Mouse (Mus musculus) thymus, adult 18-20 months (tissue): ENCODE results near the gene Fam171a1.
"Not testable (repeated sequence)": the region's sequence is repeated elsewhere in the genome, so short reads cannot be mapped to it uniquely, and the experiment has no call there.

Experiments used
- DNase-seq, 2 experiments: peaks; one replicate each; pipeline ENCODE4 v3.0.0; 2022; ENCODE audit warnings: mixed read lengths in 2 of 2

Gene Fam171a1

DNA sequence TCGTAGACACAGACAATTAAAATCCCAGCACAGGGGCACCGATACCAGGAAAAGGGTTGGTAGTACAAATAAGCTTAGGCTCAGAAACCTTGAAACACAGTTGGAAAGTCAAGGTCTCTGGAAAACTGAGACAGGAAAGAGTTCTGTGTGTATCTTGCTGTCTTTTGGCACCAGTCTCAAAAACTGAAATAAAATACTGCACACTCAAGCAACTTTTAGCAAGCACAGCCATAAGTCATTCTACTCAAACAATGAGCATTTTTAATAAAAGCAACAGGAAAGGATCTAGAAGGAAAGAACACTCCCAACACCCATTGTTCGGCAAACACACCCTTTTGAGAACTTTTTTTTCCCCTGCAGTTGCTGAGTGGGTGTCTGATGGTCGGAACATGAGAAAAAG lies at the start of gene Fam171a1:
Fam171a1 (plus strand) TSS at position 359 of the 400 bp plus-strand sequence.
- no peak for DNase-seq

DNA sequence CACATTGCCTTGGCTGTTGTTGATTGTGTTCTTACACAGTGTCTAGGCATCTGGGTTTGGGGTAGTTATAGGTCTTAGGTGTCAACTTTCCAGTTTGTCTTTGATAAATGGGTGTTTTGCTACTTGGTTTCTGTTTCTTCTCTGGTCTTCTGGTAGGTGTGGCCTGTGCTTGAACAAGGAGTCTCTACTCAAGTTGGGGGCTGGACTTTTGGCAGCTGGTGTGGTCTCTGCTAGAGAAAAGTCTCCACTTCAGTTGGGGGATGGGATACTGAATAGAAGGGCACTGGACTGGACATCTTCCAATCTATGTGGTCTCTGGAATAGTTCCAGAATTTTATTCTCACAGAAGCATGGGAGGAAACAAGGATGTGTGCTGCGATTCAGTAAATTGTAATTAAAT lies 44.9 kb upstream of the Fam171a1 start:
- no peak for DNase-seq

DNA sequence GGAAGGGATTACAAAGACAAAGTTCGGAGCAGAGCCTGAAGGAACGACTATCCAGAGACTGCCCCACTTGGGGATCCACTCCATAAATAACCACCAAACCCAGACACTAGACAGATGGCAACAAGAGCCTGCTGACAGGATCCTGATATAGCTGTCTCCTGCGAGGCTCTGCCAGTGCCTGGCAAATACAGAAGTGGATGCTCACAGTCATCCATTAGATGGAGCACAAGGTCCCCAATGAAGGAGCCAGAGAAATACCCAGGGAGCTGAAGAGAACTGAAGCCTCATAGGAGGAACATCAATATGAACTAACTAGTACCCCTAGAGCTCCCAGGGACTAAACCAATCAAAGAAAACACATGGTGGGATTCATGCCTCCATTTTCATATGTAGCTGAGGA lies 25.7 kb upstream of the Fam171a1 start:
- not testable (repeated sequence) for DNase-seq

DNA sequence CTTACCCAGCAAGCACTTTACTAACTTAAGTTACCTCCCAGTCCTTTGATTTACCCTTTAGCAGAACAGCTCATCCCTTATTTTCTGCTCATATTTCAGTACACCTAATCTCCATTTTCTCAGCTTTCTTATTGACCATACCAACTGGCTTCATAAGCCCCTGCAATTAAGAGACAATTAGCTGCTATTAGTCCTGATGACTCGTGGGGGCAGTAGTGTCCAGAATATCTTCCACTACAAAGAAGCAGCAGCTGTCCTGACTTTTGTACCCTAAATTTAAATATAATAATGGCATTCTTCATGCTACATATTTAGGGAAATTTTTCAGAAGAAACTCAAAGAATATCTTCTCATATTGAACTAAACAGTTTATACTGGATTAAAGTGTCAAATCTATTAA lies 24.8 kb upstream of the Fam171a1 start:
- no peak for DNase-seq

DNA sequence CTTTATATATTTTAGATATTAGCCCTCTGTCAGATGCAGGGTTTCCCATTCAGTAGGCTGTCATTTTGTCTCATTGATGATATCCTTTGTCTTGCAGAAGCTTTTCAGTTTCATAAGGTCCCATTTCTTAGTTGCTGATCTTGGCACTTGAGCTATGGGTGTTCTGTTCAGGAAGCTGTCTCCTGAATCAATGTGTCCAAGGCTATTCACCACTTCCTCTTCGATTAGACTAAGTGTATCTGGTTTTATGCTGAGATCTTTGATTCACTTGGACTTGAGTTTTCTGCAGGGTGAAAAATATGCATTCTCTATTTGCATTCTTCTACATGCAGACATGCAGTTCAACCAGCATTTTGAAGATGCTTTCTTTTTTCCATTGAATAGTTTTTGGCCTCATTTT lies 17.9 kb upstream of the Fam171a1 start:
- DNase-seq, result no peak

DNA sequence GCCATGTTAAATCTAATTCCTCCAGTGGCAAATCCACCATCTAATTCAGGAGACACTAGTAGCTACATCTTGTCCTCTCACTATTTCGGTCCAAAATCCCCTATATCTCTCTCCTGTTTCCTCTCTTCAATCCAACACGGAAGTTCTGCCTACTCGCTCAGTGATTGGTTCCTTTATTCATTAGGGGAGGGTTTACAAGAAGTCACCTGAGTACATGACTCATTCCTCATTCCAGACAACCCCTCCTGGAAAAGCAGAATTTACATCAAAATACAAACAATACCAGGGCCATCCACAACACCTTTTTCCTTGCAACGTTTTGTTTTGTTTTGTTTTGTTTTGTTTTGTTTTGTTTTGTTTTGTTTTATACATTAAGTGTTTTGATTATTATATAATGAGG lies 14.1 kb upstream of the Fam171a1 start:
- DNase-seq, result no peak

DNA sequence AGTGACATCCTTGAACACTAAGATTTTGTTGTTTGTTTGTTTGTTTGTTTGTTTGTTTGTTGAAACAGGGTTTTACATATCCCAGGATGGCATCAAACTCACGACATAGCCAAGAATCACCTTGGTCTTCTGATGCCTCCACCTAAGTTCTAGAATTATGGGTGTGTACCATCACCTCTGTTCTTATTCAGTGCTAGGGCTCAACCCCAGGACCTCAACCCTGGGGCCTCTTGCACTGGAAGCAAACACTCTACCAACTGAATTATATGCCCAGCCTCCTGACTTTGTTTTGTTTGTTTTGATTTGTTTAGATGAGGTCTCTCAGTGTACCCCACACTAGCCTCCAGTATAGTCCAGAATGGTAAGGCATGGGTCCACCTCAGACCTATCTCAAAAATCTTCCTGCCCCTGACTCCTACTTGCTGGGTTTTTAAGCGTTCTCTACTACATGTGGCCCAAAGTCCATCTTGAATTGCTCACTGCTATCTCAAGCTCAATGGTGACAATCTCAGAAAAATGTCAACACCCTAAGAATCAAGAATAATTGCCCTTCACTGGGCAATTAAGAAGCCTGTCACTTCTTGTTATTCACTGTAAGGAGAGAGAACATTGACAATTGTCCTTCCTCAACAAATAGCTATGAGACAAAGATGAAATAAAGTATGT lies 12.6 kb upstream of the Fam171a1 start:
- no peak for DNase-seq

DNA sequence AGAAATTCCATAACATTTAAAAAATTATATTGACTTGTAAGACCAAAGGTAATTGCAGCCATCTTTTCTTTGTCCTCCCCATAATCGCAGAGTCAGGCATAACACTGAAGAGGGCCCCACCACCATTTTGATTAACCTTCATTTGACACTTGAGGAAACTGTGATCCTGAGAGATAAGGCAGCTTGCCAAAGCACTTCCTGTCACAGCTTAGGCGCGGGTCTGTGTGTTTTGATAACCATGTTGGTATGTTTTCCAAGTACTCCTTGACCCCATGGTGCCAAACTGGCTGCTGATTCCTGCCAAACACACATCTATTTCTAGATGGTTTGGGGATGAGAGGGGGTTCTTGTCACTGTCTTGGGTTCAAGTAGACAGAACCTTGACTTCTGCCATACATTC lies 11.7 kb upstream of the Fam171a1 start:
- no peak for DNase-seq

DNA sequence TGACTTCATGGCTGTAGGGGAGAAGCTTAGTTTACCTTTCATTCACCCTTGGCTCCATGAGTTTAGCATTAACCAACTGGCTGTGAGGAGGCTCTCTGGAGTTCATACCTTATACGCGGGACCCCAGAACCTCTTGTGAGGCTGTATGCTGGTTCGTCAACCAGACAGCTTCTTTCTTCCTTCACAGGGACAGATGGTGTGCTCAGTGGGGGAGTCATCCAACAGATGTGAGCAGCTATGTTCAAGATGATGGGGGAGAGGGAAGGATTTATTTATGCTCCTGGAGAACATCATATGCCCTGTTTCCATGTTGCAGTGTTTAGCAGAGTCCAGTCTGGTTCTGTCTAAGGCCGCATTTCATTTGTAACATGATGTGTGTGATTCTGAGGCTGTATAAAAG lies 6.6 kb upstream of the Fam171a1 start:
- DNase-seq, result no peak

DNA sequence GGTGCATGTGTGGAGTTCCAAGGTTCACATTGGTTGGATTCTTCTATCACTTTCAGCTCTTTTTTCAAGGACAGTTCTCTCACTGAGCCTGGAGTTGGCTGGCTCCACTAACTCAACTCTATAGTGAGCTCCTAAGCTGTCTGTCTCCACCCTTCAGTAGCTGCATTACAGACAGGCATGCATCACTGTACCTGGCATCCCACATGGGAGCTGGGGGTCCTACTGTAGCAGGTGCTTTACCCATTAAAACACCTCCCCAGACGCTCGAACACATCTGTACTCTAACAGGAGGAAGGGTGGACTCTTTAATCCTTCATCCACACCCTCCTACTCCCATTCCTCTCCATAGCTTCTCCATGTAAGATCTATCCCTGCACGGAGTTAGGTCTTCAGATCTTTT lies 5.6 kb upstream of the Fam171a1 start:
- no peak for DNase-seq

DNA sequence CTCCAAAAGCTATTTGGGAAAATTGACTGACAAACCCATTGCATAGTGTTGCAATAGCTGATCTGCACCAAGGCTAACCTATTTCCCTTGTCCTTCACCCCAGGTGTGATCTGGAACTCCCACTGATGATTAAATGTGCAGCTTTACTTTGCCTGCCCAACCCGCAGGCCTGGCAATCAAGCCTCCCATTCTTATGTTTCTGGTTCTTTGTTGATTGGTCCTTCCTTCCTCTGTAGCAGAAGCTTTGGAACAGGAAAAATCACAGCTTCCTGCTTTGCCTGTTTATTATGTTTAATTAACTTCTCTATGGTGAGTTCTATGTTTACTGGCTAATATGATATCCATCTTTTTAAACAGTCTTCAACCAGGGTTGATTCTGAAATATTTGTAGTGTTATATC lies 5.2 kb upstream of the Fam171a1 start:
- no peak for DNase-seq

DNA sequence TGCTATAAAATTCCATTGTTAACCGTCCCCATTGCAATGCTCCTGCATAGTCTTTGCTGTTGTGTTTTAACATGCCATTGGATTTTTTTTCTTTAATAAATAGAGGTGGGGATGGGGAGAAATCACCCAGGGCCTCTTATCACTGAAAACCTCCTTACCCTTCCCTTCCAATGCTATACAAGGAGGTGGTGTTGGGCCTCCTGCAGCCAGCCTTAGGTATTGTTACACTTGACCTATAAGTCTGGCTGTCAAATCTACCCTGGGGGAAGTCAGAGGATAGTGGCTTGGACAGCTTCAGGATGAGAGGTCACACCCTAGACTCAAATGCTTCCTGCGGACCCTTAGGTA lies 3.8 kb downstream of the Fam171a1 start:
- DNase-seq, result no peak

DNA sequence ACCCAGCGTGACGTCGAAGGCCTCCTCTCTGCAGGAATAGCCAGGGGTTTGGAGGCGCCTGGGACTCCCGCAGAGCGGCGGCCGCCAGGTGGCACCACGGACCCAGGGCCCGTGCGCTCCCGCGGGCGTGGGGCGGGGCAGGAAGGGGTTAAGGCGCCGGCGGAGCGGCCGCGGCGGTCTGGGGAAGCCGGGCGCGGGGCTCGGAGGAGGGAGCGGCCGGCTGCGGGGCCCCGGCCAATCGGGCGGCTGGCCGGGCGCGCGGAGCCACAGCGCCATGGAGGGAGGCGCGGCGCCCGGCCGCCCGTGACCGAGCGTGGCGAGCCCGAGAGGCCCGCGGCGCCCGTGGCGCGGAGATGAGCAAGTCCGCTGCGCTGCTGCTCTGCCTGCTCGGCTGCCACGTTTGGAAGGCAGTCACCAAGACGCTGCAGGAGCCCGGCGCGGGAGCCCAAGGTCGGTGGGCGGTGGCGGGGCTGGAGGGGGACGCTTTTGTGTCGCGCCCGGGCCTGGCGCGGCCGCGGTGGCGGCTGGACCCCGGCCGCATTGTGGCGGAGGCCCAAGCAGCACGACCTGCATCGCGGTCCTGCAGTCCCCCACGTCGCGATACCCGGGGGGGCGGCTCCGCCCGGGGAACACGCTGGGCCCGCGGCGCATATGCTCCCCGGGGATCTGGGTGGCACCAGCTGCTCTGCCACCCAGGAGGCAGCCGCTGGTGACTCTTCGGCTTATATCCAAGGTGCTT lies 4.3 kb downstream of the Fam171a1 start:
- DNase-seq, result peak; percentile 44 to 47

DNA sequence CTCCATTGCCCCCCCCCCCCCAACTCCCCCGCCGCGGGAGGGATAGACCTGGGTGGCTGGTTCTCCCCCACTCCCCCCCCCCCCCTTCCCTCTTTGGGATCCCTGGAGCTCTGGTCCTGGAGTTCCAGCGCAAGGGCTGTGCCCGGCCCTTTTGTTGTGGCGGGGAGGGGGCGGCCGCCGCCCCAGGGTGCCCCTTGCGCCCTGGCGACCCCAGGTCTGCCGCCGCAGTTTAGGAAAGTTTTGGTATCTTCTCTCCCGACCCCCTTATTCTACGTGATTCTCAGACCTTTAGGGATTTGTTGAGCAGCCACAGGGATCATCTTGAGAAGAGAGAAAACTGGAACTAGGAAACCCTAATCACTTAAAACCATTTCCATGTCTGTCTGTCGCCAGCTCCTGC lies 4.9 kb downstream of the Fam171a1 start:
- no peak for DNase-seq

DNA sequence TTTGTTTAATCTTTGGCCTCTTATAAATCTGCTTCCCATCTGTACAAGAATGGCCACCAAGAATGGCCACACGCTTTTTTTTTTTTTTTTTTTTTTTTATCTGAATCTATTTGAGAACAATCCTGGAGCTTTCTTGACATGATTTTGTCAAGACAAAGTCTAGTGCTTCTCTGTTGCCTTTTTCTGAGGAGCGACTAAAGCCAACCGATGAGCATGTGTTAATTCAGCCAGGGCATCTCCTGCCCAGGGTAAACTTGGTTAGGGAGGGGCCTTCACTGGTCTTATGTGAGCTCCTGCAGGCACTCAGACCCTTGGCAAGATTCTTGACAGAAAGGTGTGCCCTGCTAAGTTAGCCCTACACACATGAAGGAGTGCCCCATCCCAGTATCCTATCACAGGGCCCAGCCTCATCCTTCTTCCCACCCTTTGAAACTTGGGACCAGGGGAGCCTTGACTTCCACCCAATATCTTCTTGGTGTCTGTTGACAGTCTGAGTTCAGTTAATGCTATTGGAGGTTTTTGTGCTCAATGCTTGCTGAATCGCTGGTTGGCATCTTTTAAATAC lies 5.4 kb downstream of the Fam171a1 start:
- no peak for DNase-seq

DNA sequence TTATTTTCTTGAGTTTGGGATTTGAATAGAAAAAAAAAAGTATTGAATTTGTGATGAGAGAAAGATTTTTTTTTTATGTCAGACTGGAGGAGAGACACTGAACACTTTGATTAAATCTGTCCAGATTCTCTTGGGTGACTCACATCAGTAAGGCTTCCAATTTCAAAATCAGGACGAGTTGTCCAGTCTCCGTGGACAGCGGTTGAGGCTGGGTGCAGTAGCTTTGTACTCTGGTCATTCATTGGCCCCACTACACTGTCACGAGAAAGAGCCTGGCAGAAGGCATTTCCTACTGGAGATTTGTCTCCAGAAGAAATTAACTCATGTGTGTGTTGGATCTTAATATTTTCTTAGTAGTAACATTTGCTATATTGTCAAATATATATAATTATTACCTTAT lies 8.5 kb downstream of the Fam171a1 start:
- DNase-seq, result no peak

DNA sequence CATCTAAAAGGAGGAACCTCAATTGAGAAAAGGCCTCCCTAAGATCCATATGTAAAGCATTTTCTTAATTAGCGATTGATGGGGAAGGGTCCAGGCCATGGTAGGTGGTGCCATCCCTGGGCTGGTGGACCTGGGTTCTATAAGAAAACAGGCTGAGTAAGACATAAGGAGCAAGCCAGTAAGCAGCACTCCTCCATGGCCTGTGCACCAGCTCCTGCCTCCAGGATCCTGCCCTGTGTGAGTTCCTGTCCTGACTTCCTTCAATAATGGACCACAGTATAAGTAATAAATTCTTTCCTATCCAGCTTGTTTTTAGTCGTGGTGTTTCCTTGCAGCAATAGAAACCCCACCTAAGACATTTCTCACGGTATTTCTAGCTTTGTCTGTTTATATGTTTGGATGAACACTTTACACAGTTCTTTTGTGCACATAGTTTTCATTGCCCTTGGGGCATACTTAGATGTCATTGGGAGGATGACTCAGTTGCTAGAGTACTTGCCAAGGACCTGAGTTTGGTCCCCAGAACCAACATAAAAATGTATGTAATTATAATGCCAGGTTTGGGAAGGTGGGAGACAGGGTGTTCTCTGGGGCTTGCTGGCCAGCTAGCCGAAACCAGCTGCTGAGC lies 13.3 kb downstream of the Fam171a1 start:
- DNase-seq, result no peak

DNA sequence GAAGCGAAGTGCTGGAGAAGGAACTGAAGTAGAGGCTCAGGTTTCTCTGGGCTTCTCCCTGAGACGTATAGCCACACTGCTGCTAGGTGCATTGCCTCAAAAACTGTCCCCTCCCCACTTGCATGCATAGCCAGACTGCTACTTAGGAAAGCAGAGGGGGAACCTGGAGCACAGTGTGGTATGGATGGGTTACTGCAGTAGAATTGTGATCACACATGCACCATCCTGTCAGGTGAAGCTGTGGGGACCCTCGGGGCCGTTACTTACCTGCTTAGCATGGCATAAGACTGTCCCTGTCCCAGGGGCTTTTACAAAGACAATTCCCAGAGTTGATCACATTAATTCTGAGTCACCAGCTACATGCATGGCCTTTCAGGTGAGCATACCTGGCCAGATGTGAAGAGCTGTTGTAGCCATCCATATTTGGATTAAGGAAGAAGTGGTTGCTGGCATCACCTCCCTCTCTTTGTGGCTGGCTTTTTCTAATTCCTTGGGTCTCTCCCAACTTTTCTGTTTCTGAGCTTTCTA lies 14.4 kb downstream of the Fam171a1 start:
- no peak for DNase-seq

DNA sequence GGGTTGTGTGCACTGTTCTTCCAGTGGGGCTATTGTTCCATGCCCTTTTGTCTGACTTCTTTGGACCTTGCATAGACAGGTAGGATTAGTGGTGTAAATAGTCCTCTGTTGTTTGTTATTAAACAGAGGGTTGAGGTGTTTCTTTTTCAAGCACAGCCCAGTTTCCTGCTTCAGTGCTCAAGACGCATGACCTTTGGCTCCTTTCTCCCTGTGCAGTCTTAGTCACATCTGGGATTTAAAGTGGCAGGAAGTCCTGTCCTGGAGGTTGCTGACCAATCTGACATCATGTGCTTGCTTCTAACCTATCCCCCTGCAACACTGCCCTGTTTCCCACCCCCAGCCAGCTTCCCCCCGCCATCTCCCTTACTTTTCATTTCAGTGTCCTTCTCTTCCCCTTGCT lies 14.9 kb downstream of the Fam171a1 start:
- DNase-seq, result no peak

DNA sequence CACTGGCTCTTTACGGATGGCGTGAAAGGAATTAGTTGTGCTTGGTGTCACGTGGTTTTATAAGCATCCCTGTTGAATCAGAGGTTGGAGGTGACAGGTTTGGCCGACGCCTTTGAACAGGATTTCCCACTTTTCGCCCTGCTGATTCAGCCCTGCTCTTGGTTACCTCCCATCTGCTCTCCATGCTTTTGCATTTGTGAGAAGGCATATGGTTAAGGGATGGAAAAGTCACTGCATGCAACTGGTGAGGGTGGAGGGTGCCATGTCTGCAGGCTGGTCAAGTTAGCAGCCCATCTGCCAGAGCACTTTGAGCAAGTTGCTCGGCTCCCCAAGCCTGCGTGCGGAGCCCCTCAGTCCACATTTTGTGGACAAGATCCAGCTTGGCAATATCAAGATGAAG lies 18.4 kb downstream of the Fam171a1 start:
- DNase-seq, result no peak

DNA sequence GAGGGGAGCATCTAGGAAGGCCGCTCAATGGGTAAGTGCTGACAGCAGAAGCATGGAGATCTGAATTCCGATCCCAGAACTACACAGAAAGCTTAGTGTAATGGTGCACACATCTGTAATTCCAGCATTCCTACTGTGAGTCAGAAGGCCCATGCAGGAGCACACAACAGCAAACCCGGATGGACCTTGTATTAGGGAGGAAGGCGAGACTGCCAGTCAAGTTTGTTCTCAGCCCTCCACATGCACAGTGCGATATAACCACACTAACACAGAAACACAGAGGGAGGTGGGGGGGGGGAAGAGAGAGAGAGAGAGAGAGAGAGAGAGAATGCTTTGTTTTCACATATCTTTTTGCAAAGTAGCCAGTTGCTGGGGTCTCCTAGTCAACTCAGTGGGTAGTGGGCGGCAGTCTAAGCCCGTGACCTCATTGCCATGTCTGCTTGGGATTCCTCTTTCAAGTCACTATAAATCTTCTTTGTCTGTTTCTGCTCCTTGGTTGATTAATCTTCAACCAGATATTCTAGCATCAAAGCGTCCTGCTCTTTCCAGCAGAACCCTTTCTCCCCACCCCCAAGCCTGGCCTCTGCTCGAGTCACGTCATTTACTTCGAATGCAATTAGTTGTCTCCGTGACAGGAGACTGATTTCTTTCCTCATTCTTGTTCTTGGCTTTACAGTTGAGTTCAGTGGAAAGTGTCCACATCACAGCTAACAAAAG lies 20.7 kb downstream of the Fam171a1 start:
- DNase-seq, result no peak

DNA sequence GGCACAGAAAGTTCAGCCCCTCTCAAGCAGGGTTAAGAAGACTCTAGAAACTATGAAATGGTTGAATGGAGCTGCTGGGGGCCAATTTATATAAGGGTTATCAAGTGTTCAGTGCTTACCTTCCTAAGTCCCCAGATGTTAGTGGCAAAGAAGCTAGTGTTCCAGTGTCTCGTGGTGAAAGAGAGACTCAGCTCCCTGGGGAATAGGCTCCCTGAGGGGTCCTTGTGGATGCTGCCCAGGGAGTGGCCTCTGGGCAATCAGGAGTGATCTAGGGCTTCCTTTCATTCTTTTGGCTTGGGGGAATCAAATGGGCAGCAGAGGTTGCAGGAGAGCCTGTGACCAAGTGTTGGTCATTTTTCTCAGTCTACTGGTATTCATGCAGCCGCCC lies 21.3 kb downstream of the Fam171a1 start:
- DNase-seq, result no peak

DNA sequence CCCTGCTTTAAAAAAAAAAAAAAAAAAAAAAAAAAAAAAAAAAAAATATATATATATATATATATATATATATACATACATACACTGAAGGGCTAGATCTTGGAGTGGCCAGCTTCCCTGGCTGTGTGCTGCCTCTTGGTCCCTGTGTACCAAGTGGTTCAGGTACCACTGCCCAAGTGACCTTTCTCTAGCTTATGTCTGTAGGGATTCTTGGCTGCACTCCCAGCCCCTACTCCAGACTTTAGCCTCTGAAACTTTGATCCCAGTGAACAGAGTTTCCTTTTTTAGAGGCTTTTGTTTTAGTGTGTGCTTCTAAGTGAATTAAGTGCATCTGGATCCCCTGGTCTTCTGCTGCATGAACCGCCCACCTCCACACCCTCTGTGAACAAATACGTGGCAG lies 24.3 kb downstream of the Fam171a1 start:
- no peak for DNase-seq
